Mouse (Mus musculus) hindbrain, embryonic 14.5 days (tissue): ENCODE measurements around the gene Efna2. TPM values are rescaled to one million over a fixed set of nuclear protein-coding genes. Genes with fewer than 3 reads are reported as not detected.

Experiments
- ATAC-seq: fragments of 200-750 bp; cut with Nextera tagmentation; 2 replicates; pipeline ENCODE4 v1.8.0; 2017; ENCODE audit warnings: moderate number of reproducible peaks, mild to moderate bottlenecking, moderate TSS enrichment, moderate library complexity; ENCODE audit not compliant: low FRiP score
- DNase-seq: peaks from one replicate; pipeline ENCODE4 v3.0.0-alpha.2; 2015; ENCODE audit warnings: low spot score
- H3K27ac ChIP-seq: fragments of 300-500 bp; sonication (generic); 2 replicates; pipeline ENCODE4 v1.5.1; 2014; ENCODE audit warnings: mild to moderate bottlenecking, moderate library complexity
- H3K27me3 ChIP-seq: fragments of 300-500 bp; sonication (generic); 2 replicates; pipeline ENCODE4 v1.6.1; 2014; ENCODE audit warnings: mild to moderate bottlenecking, low read length, mixed read lengths; ENCODE audit not compliant: control insufficient read depth, insufficient read depth
- H3K36me3 ChIP-seq: fragments of 300-500 bp; sonication (generic); replicated peaks from 2 replicates; pipeline ENCODE4 v1.6.1; 2014; ENCODE audit not compliant: control insufficient read depth, insufficient read depth
- H3K4me1 ChIP-seq: fragments of 300-500 bp; sonication (generic); replicated peaks from 2 replicates; pipeline ENCODE4 v1.6.1; 2014; ENCODE audit warnings: antibody characterized with exemption, low read length, mixed read lengths; ENCODE audit not compliant: control insufficient read depth, insufficient read depth
- H3K4me2 ChIP-seq: fragments of 300-500 bp; sonication (generic); replicated peaks from 2 replicates; pipeline ENCODE4 v1.6.1; 2014; ENCODE audit warnings: mild to moderate bottlenecking, moderate library complexity
- H3K4me3 ChIP-seq: fragments of 300-500 bp; sonication (generic); replicated peaks from 2 replicates; pipeline ENCODE4 v1.5.1; 2014; ENCODE audit warnings: mild to moderate bottlenecking, low read length
- H3K9ac ChIP-seq: fragments of 300-500 bp; sonication (generic); 2 replicates; pipeline ENCODE4 v1.6.1; 2014
- H3K9me3 ChIP-seq: fragments of 300-500 bp; sonication (generic); 2 replicates; pipeline ENCODE4 v1.6.1; 2016; ENCODE audit warnings: low read length; ENCODE audit not compliant: control insufficient read depth
- WGBS: fragments of 180-500 bp; shearing (Covaris S2); extraction: QIAGEN DNeasy Blood & Tissue Kit; methylation state at CpG from one replicate; pipeline ENCODE4 v1.1.7; 2014; 5-methylcytosine and 5-hydroxymethylcytosine counted together
- polyA plus RNA-seq: library from polyadenylated mRNA; unstranded; fragments of >200 nt; fragmentation: Nextera tagmentation; extraction: Ambion mirVana; gene quantifications from 2 replicates; pipeline ENCODE4 v1.2.1, GENCODE M21; 2014

Efna2 gene
- polyA plus RNA-seq, result 25.9 and 26.2 TPM in 2 replicates

DNA sequence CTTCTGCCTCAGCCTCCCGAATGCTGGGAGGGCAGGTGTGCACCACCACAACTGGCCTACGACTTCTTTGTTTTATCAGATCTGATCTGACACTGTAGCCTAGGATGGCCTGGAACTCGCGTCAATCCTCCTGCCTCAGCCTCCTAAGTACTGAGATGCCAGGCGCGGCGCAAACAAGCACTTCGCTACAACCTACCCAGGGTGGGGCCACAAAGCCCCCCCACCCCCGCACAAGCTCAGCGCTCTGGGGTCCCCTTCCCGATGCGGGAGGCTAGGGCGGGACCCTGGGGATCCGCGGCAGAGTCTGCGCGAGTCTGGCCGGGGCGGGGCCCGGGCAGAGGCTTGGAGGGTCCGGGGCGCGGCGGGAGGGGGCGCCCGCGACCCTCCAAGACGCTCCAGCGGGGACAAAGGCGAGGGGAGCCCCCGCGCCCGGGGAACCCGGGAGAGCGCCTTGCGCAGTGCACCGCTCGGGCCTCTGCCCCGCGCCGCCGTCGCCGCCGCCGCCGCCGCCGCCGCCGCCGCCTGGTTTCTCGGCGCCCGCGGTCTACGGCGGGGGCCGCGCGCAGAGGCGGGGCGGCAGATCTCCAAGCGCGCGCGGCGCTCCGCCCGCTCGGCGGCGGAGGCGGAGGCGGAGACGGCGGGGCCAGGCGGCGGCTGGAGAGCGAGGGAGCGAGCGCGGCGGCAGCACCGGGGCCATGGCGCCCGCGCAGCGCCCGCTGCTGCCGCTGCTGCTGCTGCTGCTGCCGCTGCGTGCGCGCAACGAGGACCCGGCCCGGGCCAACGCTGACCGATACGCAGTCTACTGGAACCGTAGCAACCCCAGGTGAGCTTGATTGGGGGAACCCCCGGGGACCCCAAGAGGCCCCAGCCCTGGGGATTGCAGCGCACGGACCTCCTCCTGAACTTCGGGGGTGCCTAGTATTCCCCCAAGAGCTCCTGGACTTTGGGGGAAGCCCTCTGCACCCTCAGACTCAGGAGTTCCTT is at the start of gene Efna2:
TSS of gene Efna2 (plus strand) at position 415 of the 984 bp plus-strand sequence.
- no peaks in the 10 kb centered on the region for H3K27me3 ChIP-seq
- no peaks in the 10 kb centered on the region for H3K9me3 ChIP-seq
- 0 out of 2 replicates have a peak, but pooled peaks cover 4% of the 10 kb centered on the region for H3K36me3 ChIP-seq
- peak within 1 kb of the TSS; percentile 80 for H3K4me2 ChIP-seq
- H3K4me1 ChIP-seq, result peaks cover 22% of the 10 kb centered on the region
- peak within 1 kb of the TSS; percentile 79 for H3K27ac ChIP-seq
- DNase-seq, result peak; percentile 68
- H3K4me3 ChIP-seq, result peak within 1 kb of the TSS; percentile 90
- H3K9ac ChIP-seq, result peak within 1 kb of the TSS; percentile 97
- ATAC-seq, result peak; percentile 68
- WGBS, result 2% methylated on average over 68 of the region's 106 CpGs

DNA sequence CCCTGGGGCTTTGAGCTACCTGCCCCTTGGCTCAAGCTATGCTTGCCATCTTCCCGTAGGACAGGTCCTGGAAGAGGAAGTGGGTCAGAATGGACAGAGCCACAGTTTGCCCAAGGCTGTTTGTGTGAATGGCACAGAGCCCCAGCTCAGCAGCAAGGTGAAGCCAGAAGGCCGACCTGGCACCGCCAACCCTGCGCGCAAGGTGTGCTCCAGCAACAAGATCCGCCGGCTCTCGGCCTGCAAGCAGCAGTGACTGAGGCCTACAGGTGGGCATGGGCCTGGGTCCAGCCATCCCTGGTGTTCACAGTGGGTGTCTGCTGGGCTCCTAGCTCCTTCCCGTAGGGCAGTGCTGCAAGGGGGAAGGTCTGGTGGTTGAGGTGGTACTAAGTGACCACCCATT is 49.4 kb upstream of the Efna2 start:
- H3K4me1 ChIP-seq, result peaks cover 11% of the 10 kb centered on the region; the same call in 1 of the 2 replicates
- no peaks in the 10 kb centered on the region for H3K9me3 ChIP-seq
- ATAC-seq, result no peak
- no peak overlapping the region for H3K27ac ChIP-seq
- no peaks in the 10 kb centered on the region for H3K27me3 ChIP-seq
- H3K4me3 ChIP-seq, result no peak overlapping the region
- no peak for DNase-seq
- peaks cover 100% of the 10 kb centered on the region for H3K36me3 ChIP-seq
- no peak overlapping the region for H3K4me2 ChIP-seq
- H3K9ac ChIP-seq, result 0 out of 2 replicates have a peak overlapping the region, but pooled peaks have one; percentile 4
- 94% methylated on average over 9 of the region's 9 CpGs for WGBS

DNA sequence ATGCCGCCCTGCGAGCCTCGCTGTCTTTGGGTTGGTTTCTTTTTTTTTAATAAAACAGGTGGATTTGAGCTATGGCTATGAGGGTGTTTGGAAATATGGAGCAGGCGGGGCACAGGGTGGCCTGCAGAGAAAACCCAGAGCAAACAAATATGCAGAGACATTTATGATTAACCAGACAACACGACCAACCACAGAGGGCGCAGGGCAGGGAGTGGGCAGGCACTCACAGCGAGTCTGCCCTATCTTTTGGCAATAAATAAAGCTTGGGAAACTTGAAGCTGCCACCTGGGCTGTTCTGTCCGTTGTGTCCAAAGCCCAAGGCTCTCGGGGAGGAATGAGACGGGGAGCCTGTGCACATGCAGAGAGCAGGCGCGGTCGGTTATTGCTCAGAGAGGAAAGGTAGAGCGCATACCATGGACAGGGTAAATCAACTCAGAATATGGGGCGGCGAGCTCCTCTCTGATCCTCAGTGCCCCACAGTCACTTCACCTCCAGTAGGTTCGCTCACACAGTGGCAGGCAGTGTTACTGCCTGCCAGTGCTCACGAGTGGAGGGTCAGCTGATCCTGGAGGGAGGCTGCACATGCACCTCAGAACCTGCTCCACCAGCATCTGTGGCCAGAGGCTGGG is 48.8 kb upstream of the Efna2 start:
- H3K27me3 ChIP-seq, result no peaks in the 10 kb centered on the region
- H3K4me1 ChIP-seq, result peaks cover 11% of the 10 kb centered on the region; the same call in 1 of the 2 replicates
- H3K4me2 ChIP-seq, result no peak overlapping the region
- ATAC-seq (no peak), DNase-seq (no peak)
- no peak overlapping the region for H3K27ac ChIP-seq
- H3K9ac ChIP-seq, result no peak overlapping the region
- H3K4me3 ChIP-seq, result no peak overlapping the region
- peaks cover 100% of the 10 kb centered on the region for H3K36me3 ChIP-seq
- no peaks in the 10 kb centered on the region for H3K9me3 ChIP-seq
- WGBS, result 85% methylated on average over 18 of the region's 18 CpGs

DNA sequence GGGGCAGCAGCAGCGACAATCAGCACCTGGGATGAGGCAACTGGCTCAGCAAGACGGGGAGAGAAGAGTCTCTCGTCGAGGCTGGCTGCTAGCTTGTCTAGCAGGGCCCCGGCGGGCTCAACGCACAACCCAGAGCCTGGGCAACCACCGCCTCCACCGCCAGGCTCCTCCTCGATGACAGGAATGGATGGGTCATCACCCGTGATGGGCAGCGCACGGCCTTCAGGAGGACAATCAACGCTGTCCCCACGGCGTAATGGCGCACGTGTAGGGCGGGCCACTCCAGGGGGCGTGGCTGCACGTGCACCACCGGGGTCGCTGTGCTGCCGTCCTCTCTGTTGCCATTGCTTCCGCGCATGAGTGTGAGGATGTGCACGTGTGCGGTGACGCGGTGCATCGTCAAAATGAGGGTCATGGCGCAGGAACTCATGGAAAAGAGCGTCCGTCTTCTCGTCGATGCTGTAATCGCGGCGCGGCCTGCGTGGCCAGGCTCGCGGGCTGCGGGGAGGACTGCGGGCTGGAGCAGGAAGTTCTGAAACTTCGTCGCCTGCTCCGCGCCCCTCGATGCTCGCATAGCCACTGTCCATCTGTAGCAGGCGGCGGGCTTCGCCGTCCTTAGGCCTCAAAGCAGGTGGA is 47.8 kb upstream of the Efna2 start:
- Histone ChIP-seq H3K4me3 (peak overlapping the region; percentile 6; the same call in 1 of the 2 replicates), H3K36me3 (peaks cover 100% of the 10 kb centered on the region), H3K9me3 (no peaks in the 10 kb centered on the region), H3K4me1 (peaks cover 15% of the 10 kb centered on the region), H3K9ac (peak overlapping the region; percentile 20; the same call in 1 of the 2 replicates), H3K27ac (no peak overlapping the region), H3K4me2 (peak overlapping the region; percentile 29), H3K27me3 (no peaks in the 10 kb centered on the region)
- peak; percentile 32; the same call in 1 of the 2 replicates for ATAC-seq
- DNase-seq, result peak; percentile 69
- 15% methylated on average over 53 of the region's 55 CpGs for WGBS

DNA sequence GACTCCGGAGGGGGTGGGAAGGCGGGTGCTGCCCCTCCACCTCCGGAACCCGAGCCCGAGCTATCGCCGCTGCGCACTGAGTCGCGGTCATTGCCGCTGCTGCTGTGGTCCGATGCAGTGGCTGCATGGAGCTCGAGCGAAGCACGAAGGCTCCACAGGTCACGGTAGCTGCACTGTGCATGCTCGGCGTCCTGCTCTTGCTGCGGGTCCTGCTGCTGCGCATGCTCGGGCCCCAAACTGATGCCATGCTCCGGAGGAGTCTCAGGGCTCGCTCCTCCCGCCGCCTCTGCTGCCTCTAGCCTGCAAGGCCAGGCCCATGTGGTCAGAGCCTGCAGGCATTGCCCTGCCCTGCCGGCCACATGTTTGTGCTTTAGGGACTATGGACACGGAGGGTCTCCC is 47.3 kb upstream of the Efna2 start:
- ATAC-seq (no peak), DNase-seq (no peak)
- H3K9ac ChIP-seq, result peak overlapping the region; percentile 20; the same call in 1 of the 2 replicates
- no peak overlapping the region for H3K27ac ChIP-seq
- 32% methylated on average over 27 of the region's 27 CpGs for WGBS
- no peak overlapping the region for H3K4me3 ChIP-seq
- no peaks in the 10 kb centered on the region for H3K27me3 ChIP-seq
- peaks cover 100% of the 10 kb centered on the region for H3K36me3 ChIP-seq
- no peaks in the 10 kb centered on the region for H3K9me3 ChIP-seq
- H3K4me2 ChIP-seq, result peak overlapping the region; percentile 29
- H3K4me1 ChIP-seq, result peaks cover 20% of the 10 kb centered on the region

DNA sequence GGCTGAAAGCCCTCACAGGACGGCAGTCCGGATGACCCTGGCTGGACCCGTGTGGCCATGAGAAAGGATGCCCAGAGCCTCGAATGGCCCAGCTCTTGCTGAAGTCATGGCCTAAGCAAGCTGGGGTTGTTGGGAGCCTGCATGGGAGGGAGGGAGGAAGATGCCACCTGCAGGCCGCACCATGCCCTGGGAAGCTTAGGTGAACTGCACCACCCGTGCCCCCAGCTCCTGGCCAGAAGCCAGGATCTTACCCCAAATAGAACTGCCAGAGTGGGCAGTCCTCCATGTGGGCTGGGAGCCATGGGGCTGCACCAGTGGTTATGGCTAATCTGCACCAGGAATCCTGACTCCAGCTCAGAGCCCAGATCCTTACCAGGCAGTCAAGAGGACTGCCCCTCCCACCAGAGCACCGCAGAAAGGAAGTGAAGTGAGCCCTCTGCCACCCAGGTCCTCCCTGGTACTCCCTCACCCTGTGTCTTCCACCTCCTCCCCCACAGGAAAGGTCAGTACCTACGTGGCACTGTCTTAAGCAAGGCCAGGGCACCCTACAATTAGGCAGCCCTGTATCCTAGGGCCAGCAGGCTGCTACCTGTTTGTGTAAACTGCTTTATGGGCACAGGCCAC is 45.9 kb upstream of the Efna2 start:
- DNase-seq (no peak), ATAC-seq (no peak)
- Histone ChIP-seq H3K27me3 (no peaks in the 10 kb centered on the region), H3K4me2 (no peak overlapping the region), H3K4me1 (peaks cover 34% of the 10 kb centered on the region), H3K9ac (no peak overlapping the region), H3K9me3 (no peaks in the 10 kb centered on the region), H3K4me3 (no peak overlapping the region), H3K36me3 (peaks cover 87% of the 10 kb centered on the region), H3K27ac (no peak overlapping the region)
- 63% methylated on average over 8 of the region's 8 CpGs for WGBS

DNA sequence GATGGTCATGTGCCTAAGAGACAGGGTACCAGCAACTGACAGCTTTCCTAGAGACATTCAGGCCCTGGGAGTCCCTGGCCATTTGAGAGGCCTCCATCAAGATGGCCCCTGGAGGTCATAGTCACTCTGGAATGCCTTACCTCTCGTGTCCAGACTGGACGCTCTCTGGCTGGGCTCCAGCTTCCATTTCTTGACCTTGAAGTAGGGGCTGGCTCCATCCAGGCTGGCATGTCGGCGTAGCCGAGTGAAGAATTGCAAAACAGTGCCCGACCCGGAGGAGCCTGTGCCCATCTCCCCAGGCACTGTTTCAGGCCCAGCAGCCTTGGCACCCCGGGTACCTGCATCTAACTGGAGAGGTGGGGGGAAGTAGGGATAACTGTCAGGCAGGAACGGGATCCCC is 44.9 kb upstream of the Efna2 start:
- ATAC-seq, result no peak
- no peak overlapping the region for H3K9ac ChIP-seq
- no peaks in the 10 kb centered on the region for H3K9me3 ChIP-seq
- WGBS, result 88% methylated on average over 9 of the region's 9 CpGs
- no peak overlapping the region for H3K27ac ChIP-seq
- no peak overlapping the region for H3K4me3 ChIP-seq
- peaks cover 76% of the 10 kb centered on the region for H3K36me3 ChIP-seq
- no peak for DNase-seq
- H3K4me2 ChIP-seq, result no peak overlapping the region
- H3K4me1 ChIP-seq, result peaks cover 38% of the 10 kb centered on the region
- no peaks in the 10 kb centered on the region for H3K27me3 ChIP-seq

DNA sequence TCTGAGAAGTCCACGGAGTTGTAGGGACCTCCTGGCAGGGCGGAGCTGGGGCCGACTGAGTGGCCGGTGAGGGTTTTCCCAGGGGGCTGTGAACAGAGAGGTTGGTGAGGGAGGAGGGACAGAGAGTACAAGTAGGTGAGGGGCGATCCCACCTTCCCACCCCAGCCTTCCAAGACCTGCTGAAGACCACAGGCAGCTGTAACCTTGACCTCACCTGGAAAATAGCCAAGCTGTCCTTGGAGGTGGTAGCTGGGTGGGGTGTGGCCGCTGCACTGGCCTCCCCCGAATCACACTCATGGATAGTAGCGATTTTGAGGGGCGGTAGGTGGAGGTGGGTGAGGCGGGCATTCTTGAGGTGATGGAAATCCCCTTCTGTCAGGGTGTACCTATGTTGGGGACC is 44.1 kb upstream of the Efna2 start:
- 89% methylated on average over 10 of the region's 10 CpGs for WGBS
- Histone ChIP-seq H3K4me2 (no peak overlapping the region), H3K9me3 (no peaks in the 10 kb centered on the region), H3K4me1 (peaks cover 41% of the 10 kb centered on the region), H3K27me3 (no peaks in the 10 kb centered on the region), H3K9ac (no peak overlapping the region), H3K4me3 (no peak overlapping the region), H3K36me3 (peaks cover 68% of the 10 kb centered on the region), H3K27ac (no peak overlapping the region)
- DNase-seq, result no peak
- no peak for ATAC-seq
